Mouse (Mus musculus): Measurements from ENCODE around the gene Ino80.

DNA sequence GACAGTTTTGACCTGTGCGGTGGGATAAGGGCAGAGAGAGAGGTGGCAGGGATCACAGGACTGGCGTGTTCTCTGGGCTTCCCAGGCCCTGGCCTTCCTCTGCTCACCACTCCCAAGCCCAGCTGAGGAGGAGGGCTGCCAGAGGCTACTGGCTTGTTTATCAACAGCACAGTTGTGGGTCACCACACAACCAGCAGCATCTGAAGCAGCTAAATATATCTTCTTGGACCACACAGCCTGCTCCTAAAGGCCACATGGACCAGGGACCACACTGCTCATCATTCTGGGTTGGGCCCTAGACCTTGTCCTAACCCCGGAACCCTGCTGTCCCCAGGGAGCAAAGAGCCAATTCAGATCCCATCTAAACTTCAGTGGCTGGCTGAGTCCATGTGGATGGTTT, 112.5 kb downstream of the Ino80 start:
- TF ChIP-seq POLR2A (IDR thresholded peaks at IDR 0.05; ENCODE audit: low read depth, low read length) (no peak), CTCF (IDR thresholded peaks at IDR 0.05; ENCODE audit: extremely low read depth, insufficient read length, insufficient replicate concordance, low read depth, low read length) (no peak)

All from small intestine, adult 2 months (tissue).